Mouse (Mus musculus): ENCODE measurements around the gene Fen1.

The Fen1 gene

DNA sequence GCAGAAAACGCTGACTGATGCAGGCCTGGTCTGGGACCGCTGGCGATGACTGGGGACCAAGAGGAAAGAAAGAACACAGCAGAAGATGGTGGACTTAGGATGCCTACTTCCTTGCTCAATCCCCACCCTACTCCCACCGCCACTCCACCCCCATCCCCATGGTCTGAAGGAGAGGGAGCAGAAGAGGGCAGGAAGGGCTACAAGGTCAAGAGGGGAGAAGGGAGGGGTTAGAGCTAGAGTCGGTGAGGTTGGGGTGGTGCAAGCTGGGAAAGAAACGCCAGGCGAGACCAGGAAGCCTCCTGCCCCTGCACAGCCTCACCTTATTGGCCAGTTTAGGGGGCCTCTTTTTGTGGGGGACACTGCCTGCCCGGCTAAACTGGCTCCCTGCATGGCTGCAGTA, 12.1 kb upstream of the Fen1 start:
- DNase-seq (ENCODE audit: extremely low read depth, insufficient read length, low spot score) = no peak

- DNase-seq (ENCODE audit: extremely low read depth, insufficient read length, low spot score) = no peak
Observed at GRCm38 (mm10) chr19:10213796-10214471, 10.0 kb upstream of the Fen1 start.

GRCm38 (mm10) chr19:10210885-10211284, 6.9 kb upstream of the Fen1 start:
- DNase-seq (ENCODE audit: extremely low read depth, insufficient read length, low spot score) = no peak

GRCm38 (mm10) chr19:10208851-10209250, 4.9 kb upstream of the Fen1 start:
- DNase-seq (ENCODE audit: extremely low read depth, insufficient read length, low spot score) = no peak

DNA sequence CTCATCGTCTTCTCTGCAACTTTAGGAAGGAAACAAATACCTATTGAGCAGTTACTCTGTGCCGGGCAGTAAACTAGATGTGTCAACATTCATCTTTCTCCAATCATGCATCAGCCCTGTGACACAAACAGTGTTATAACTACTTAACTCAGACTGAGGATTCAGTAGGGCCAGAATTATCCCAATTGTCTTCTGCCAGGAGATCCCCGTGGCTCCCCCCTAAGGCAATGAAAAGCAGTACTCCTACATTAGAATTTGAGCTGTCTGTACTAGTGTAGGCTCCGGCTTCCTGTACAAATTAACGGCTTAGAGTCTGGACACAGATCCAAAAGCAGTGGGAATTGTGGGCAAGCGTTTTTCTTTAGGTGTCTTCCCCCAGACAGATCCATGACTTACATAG, 1.1 kb upstream of the Fen1 start:
- no peak for DNase-seq (ENCODE audit: extremely low read depth, insufficient read length, low spot score)

DNA sequence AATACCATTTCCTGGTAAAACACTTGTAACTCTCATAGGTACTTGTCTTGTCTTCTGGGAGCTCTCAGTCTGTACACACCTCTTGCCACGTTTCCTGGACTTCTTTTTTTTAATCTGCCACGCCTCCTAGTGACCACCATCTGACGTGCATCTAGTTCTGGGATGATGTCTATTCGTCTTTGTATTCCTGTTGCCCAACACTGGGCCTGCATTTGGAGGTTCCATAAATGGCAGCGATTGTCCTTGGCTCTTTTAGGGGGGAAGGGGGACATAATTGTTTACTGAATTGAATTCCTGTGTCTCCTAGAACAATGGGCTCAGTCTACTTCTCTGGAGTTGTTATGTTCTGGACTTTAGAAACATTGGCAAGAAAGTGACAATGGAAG, 640 bp upstream of the Fen1 start:
- no peak for DNase-seq (ENCODE audit: extremely low read depth, insufficient read length, low spot score)

GRCm38 (mm10) chr19:10203146-10203847, 672 bp downstream of the Fen1 start:
- no peak for DNase-seq (ENCODE audit: extremely low read depth, insufficient read length, low spot score)

DNA sequence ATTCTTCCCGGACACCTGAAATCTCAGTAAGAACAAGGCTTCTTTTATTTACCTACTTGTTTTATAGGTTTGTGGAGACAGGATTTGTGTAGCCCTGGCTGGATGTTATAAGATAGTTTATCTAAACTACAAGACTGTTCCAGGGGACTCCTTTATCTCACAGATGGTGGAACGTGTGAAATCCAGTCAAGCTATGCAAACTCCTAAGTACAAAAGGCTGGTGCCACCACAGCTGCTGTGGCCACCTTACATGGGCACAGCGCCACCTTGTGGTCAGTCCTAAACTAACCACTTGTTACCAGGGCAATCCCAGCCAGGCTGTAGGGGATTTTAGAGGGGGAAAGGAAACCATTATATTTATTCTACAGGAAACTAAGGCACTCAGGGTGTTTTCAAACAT, 5.2 kb downstream of the Fen1 start:
- DNase-seq (ENCODE audit: extremely low read depth, insufficient read length, low spot score) = peak; percentile 42

DNA sequence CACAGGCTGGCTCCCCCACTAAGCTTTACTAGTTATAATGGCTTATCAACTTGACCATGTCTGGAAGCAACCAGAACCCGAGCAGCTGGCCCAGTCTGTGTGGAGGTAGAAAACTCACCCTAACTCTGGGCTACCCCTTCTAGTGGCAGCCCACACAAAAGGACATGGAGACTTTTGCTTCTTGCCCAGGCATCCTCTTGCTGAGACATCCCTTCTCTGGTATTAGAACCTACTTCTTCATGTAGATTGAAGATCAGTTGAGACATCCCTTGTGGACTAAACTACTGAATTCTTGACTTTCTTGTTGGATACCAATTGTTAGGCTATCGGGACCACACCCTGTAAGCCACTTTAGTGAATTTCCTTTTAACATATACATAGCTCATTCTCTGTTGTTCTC, 5.7 kb downstream of the Fen1 start:
- no peak for DNase-seq (ENCODE audit: extremely low read depth, insufficient read length, low spot score)

GRCm38 (mm10) chr19:10197130-10197529, 6.8 kb downstream of the Fen1 start:
- DNase-seq (ENCODE audit: extremely low read depth, insufficient read length, low spot score) = no peak

- DNase-seq (ENCODE audit: extremely low read depth, insufficient read length, low spot score) = peak; percentile 67
Observed at GRCm38 (mm10) chr19:10195252-10195651, 8.7 kb downstream of the Fen1 start.

GRCm38 (mm10) chr19:10194337-10194736, 9.6 kb downstream of the Fen1 start:
- DNase-seq (ENCODE audit: extremely low read depth, insufficient read length, low spot score) = no peak

GRCm38 (mm10) chr19:10191326-10191725, 12.6 kb downstream of the Fen1 start:
- DNase-seq (ENCODE audit: extremely low read depth, insufficient read length, low spot score) = no peak

DNA sequence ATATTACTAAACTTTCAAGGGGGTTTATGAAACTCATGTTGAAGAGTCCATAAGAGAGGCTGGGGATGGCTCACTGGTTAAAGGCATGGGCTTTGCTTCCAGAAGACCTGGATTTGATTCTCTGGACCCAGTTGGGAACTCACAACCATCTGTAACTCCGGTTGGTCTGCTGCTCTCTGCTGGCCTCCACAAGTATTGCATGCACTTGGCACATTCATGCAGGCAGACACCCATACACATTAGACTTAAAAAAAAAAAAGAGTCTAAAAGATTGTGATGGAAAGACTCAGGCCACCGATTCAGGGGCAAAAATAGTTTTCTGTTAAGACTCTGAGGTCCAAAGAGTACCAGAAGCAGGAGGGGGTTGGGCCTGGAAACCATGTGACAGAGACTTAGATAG, 13.2 kb downstream of the Fen1 start:
- no peak for DNase-seq (ENCODE audit: extremely low read depth, insufficient read length, low spot score)

- no peak for DNase-seq (ENCODE audit: extremely low read depth, insufficient read length, low spot score)
Observed at GRCm38 (mm10) chr19:10189940-10190339, 14.0 kb downstream of the Fen1 start.

GRCm38 (mm10) chr19:10189022-10189421, 14.9 kb downstream of the Fen1 start:
- no peak for DNase-seq (ENCODE audit: extremely low read depth, insufficient read length, low spot score)

- DNase-seq (ENCODE audit: extremely low read depth, insufficient read length, low spot score) = no peak
Observed at GRCm38 (mm10) chr19:10188281-10188811, 15.6 kb downstream of the Fen1 start.

GRCm38 (mm10) chr19:10186569-10186968, 17.4 kb downstream of the Fen1 start:
- DNase-seq (ENCODE audit: extremely low read depth, insufficient read length, low spot score) = no peak

- DNase-seq (ENCODE audit: extremely low read depth, insufficient read length, low spot score) = no peak
Observed at GRCm38 (mm10) chr19:10185876-10186275, 18.1 kb downstream of the Fen1 start.

- peak; percentile 72 for DNase-seq (ENCODE audit: extremely low read depth, insufficient read length, low spot score)
Observed at GRCm38 (mm10) chr19:10184096-10184495, 19.9 kb downstream of the Fen1 start.

- DNase-seq (ENCODE audit: extremely low read depth, insufficient read length, low spot score) = no peak
Observed at GRCm38 (mm10) chr19:10183299-10183983, 20.5 kb downstream of the Fen1 start.

Data from 3134 (cell line).